Mouse (Mus musculus): ENCODE results near the gene Olfr1299. TPM values are rescaled to one million over a fixed set of nuclear protein-coding genes. Genes with fewer than 3 reads are reported as not detected.

The Olfr1299 gene
- total RNA-seq (2014; rRNA removed) (not detected in 2 replicates), polyA plus RNA-seq (2015; fragmentation: Nextera tagmentation; extraction: Ambion mirVana) (not detected in 2 replicates)

GRCm38 (mm10) chr2:111661119-111661518 lies at the start of gene Olfr1299:
TSS of gene Olfr1299 (plus strand) at chr2:111661419.
- Histone ChIP-seq H3K27ac (ENCODE audit: low read depth, low read length) (no peak within 1 kb of the TSS), H3K9me3 (ENCODE audit: low read length) (no peaks in the 10 kb centered on the region), H3K4me3 (ENCODE audit: low read depth, low read length) (no peak within 1 kb of the TSS), H3K4me1 (ENCODE audit: insufficient read depth, low read length) (no peaks in the 10 kb centered on the region), H3K9ac (replicated peaks; ENCODE audit: low read length, poor library complexity, severe bottlenecking) (no peak within 1 kb of the TSS), H3K27me3 (ENCODE audit: insufficient read depth, low read length) (no peaks in the 10 kb centered on the region), H3K36me3 (ENCODE audit: insufficient read depth, low read length) (no peaks in the 10 kb centered on the region), H3K4me2 (ENCODE audit: low read depth, low read length, poor library complexity, severe bottlenecking) (no peak within 1 kb of the TSS)
- no peak for ATAC-seq (ENCODE audit: low FRiP score)
- TF ChIP-seq CTCF (IDR thresholded peaks at IDR 0.05) = no peak
- 76% methylated on average over 4 of the region's 4 CpGs for WGBS
- no peak for DNase-seq (ENCODE audit: low spot score)

GRCm38 (mm10) chr2:111626397-111626796 lies 34.8 kb upstream of the Olfr1299 start, which contains the start of gene Olfr1297:
TSS of gene Olfr1297 (minus strand) at chr2:111626497.
- TF ChIP-seq CTCF (IDR thresholded peaks at IDR 0.05) = no peak
- Histone ChIP-seq H3K9me3 (ENCODE audit: low read length) (no peaks in the 10 kb centered on the region), H3K4me3 (ENCODE audit: low read depth, low read length) (no peak within 1 kb of the TSS), H3K4me2 (ENCODE audit: low read depth, low read length, poor library complexity, severe bottlenecking) (no peak within 1 kb of the TSS), H3K36me3 (ENCODE audit: insufficient read depth, low read length) (no peaks in the 10 kb centered on the region), H3K27ac (ENCODE audit: low read depth, low read length) (no peak within 1 kb of the TSS), H3K4me1 (ENCODE audit: insufficient read depth, low read length) (no peaks in the 10 kb centered on the region), H3K9ac (replicated peaks; ENCODE audit: low read length, poor library complexity, severe bottlenecking) (no peak within 1 kb of the TSS), H3K27me3 (ENCODE audit: insufficient read depth, low read length) (no peaks in the 10 kb centered on the region)
- WGBS = 75% methylated on average over 1 of the region's 1 CpGs
- no peak for ATAC-seq (ENCODE audit: low FRiP score)
- no peak for DNase-seq (ENCODE audit: low spot score)

- Histone ChIP-seq H3K9ac (replicated peaks; ENCODE audit: low read length, poor library complexity, severe bottlenecking) (no peak within 1 kb of the TSS), H3K27me3 (ENCODE audit: insufficient read depth, low read length) (no peaks in the 10 kb centered on the region), H3K4me1 (ENCODE audit: insufficient read depth, low read length) (no peaks in the 10 kb centered on the region), H3K36me3 (ENCODE audit: insufficient read depth, low read length) (no peaks in the 10 kb centered on the region), H3K27ac (ENCODE audit: low read depth, low read length) (no peak within 1 kb of the TSS), H3K4me2 (ENCODE audit: low read depth, low read length, poor library complexity, severe bottlenecking) (no peak within 1 kb of the TSS), H3K9me3 (ENCODE audit: low read length) (no peaks in the 10 kb centered on the region), H3K4me3 (ENCODE audit: low read depth, low read length) (no peak within 1 kb of the TSS)
- WGBS = 83% methylated on average over 1 of the region's 1 CpGs
- no peak for DNase-seq (ENCODE audit: low spot score)
- ATAC-seq (ENCODE audit: low FRiP score) = no peak
- no peak for TF ChIP-seq CTCF (IDR thresholded peaks at IDR 0.05)
Observed at GRCm38 (mm10) chr2:111649101-111649500, 12.1 kb upstream of the Olfr1299 start, which contains the start of gene Olfr1298. TSS of gene Olfr1298 (minus strand) at chr2:111649201.

Other genes starting within 250 kb of the Olfr1299 start
- gene Olfr1286, start 238.3 kb upstream of the Olfr1299 start, total RNA-seq (2014; rRNA removed) = not detected in 2 replicates
- not detected in 2 replicates for gene Olfr1286, start 238.3 kb upstream of the Olfr1299 start, polyA plus RNA-seq (2015; fragmentation: Nextera tagmentation; extraction: Ambion mirVana)
- not detected in 2 replicates for gene Olfr1287, start 212.3 kb upstream of the Olfr1299 start, total RNA-seq (2014; rRNA removed)
- not detected in 2 replicates for gene Olfr1287, start 212.3 kb upstream of the Olfr1299 start, polyA plus RNA-seq (2015; fragmentation: Nextera tagmentation; extraction: Ambion mirVana)
- gene Olfr1288, start 187.3 kb upstream of the Olfr1299 start, total RNA-seq (2014; rRNA removed) = not detected in 2 replicates
- gene Olfr1288, start 187.3 kb upstream of the Olfr1299 start, polyA plus RNA-seq (2015; fragmentation: Nextera tagmentation; extraction: Ambion mirVana) = not detected in 2 replicates
- not detected in 2 replicates for gene Olfr1289, start 180.6 kb upstream of the Olfr1299 start, total RNA-seq (2014; rRNA removed)
- gene Olfr1289, start 180.6 kb upstream of the Olfr1299 start, polyA plus RNA-seq (2015; fragmentation: Nextera tagmentation; extraction: Ambion mirVana) = not detected in 2 replicates
- not detected in 2 replicates for gene Olfr1290, start 167.6 kb upstream of the Olfr1299 start, total RNA-seq (2014; rRNA removed)
- gene Olfr1290, start 167.6 kb upstream of the Olfr1299 start, polyA plus RNA-seq (2015; fragmentation: Nextera tagmentation; extraction: Ambion mirVana) = not detected in 2 replicates
- gene Olfr1291-ps1, start 164.2 kb upstream of the Olfr1299 start, total RNA-seq (2014; rRNA removed) = not detected in 2 replicates
- not detected in 2 replicates for gene Olfr1291-ps1, start 164.2 kb upstream of the Olfr1299 start, polyA plus RNA-seq (2015; fragmentation: Nextera tagmentation; extraction: Ambion mirVana)
- not detected in 2 replicates for gene Olfr1293-ps, start 136.2 kb upstream of the Olfr1299 start, total RNA-seq (2014; rRNA removed)
- not detected in 2 replicates for gene Olfr1293-ps, start 136.2 kb upstream of the Olfr1299 start, polyA plus RNA-seq (2015; fragmentation: Nextera tagmentation; extraction: Ambion mirVana)
- gene Olfr1294, start 121.1 kb upstream of the Olfr1299 start, total RNA-seq (2014; rRNA removed) = not detected in 2 replicates
- gene Olfr1294, start 121.1 kb upstream of the Olfr1299 start, polyA plus RNA-seq (2015; fragmentation: Nextera tagmentation; extraction: Ambion mirVana) = not detected in 2 replicates
- gene Olfr1295, start 91.7 kb upstream of the Olfr1299 start, total RNA-seq (2014; rRNA removed) = not detected in 2 replicates
- gene Olfr1295, start 91.7 kb upstream of the Olfr1299 start, polyA plus RNA-seq (2015; fragmentation: Nextera tagmentation; extraction: Ambion mirVana) = not detected in 2 replicates
- not detected in 2 replicates for gene Olfr1297, start 34.9 kb upstream of the Olfr1299 start, total RNA-seq (2014; rRNA removed)
- not detected in 2 replicates for gene Olfr1297, start 34.9 kb upstream of the Olfr1299 start, polyA plus RNA-seq (2015; fragmentation: Nextera tagmentation; extraction: Ambion mirVana)
- gene Olfr1298, start 12.2 kb upstream of the Olfr1299 start, total RNA-seq (2014; rRNA removed) = not detected in 2 replicates
- gene Olfr1298, start 12.2 kb upstream of the Olfr1299 start, polyA plus RNA-seq (2015; fragmentation: Nextera tagmentation; extraction: Ambion mirVana) = not detected in 2 replicates
- gene Olfr1301, start 89.6 kb downstream of the Olfr1299 start, total RNA-seq (2014; rRNA removed) = not detected in 2 replicates
- gene Olfr1301, start 89.6 kb downstream of the Olfr1299 start, polyA plus RNA-seq (2015; fragmentation: Nextera tagmentation; extraction: Ambion mirVana) = not detected in 2 replicates
- gene Olfr1302, start 116.0 kb downstream of the Olfr1299 start, total RNA-seq (2014; rRNA removed) = not detected in 2 replicates
- not detected in 2 replicates for gene Olfr1302, start 116.0 kb downstream of the Olfr1299 start, polyA plus RNA-seq (2015; fragmentation: Nextera tagmentation; extraction: Ambion mirVana)
- not detected in 2 replicates for gene Olfr1303, start 158.9 kb downstream of the Olfr1299 start, total RNA-seq (2014; rRNA removed)
- gene Olfr1303, start 158.9 kb downstream of the Olfr1299 start, polyA plus RNA-seq (2015; fragmentation: Nextera tagmentation; extraction: Ambion mirVana) = not detected in 2 replicates
- 0.27 TPM in 1 of 2 replicates, not detected in the other for gene Olfr1305, start 215.7 kb downstream of the Olfr1299 start, total RNA-seq (2014; rRNA removed)
- not detected in 2 replicates for gene Olfr1305, start 215.7 kb downstream of the Olfr1299 start, polyA plus RNA-seq (2015; fragmentation: Nextera tagmentation; extraction: Ambion mirVana)

Measured in midbrain, postnatal 0 days (tissue).